Mouse (Mus musculus): Measurements from ENCODE around the gene Olfr1393. TPM values are rescaled to one million over a fixed set of nuclear protein-coding genes. Genes with fewer than 3 reads are reported as not detected.

The Olfr1393 gene
- polyA plus RNA-seq, 1 experiment from 2014 or later: not detected

GRCm38 (mm10) chr11:49248226-49248973, 29.7 kb upstream of the Olfr1393 start:
- H3K4me1 ChIP-seq (ENCODE audit: control insufficient read depth, insufficient read depth, low read length): peaks cover 16% of the 10 kb centered on the region; the same call in 1 of the 2 replicates
- peak; percentile 20 for DNase-seq (ENCODE audit: low spot score)
- H3K4me3 ChIP-seq (ENCODE audit: low read depth, low read length): no peak overlapping the region
- no peak for ATAC-seq (ENCODE audit: insufficient number of reproducible peaks, low FRiP score, low TSS enrichment, low read depth)
- no peak overlapping the region for H3K27ac ChIP-seq (replicated peaks; ENCODE audit: low read depth, low read length)
- H3K9me3 ChIP-seq (ENCODE audit: control insufficient read depth, low read length): no peaks in the 10 kb centered on the region
- no peaks in the 10 kb centered on the region for H3K27me3 ChIP-seq (ENCODE audit: control insufficient read depth, insufficient read depth, low read length)
- no peak overlapping the region for H3K9ac ChIP-seq (ENCODE audit: low read length)
- no peak overlapping the region for H3K4me2 ChIP-seq (ENCODE audit: low read depth, severe bottlenecking)
- 84% methylated on average over 6 of the region's 6 CpGs for WGBS
- H3K36me3 ChIP-seq (ENCODE audit: control insufficient read depth, insufficient read depth, low read length): no peaks in the 10 kb centered on the region

- Histone ChIP-seq H3K27ac (replicated peaks; ENCODE audit: low read depth, low read length) (no peak overlapping the region), H3K4me2 (ENCODE audit: low read depth, severe bottlenecking) (no peak overlapping the region), H3K9ac (ENCODE audit: low read length) (no peak overlapping the region), H3K27me3 (ENCODE audit: control insufficient read depth, insufficient read depth, low read length) (no peaks in the 10 kb centered on the region), H3K4me1 (ENCODE audit: control insufficient read depth, insufficient read depth, low read length) (peaks cover 16% of the 10 kb centered on the region; the same call in 1 of the 2 replicates), H3K9me3 (ENCODE audit: control insufficient read depth, low read length) (no peaks in the 10 kb centered on the region), H3K36me3 (ENCODE audit: control insufficient read depth, insufficient read depth, low read length) (no peaks in the 10 kb centered on the region), H3K4me3 (ENCODE audit: low read depth, low read length) (no peak overlapping the region)
- WGBS: 81% methylated on average over 6 of the region's 6 CpGs
- no peak for ATAC-seq (ENCODE audit: insufficient number of reproducible peaks, low FRiP score, low TSS enrichment, low read depth)
- peak; percentile 17 for DNase-seq (ENCODE audit: low spot score)
Measured at GRCm38 (mm10) chr11:49248974-49249700, 29.0 kb upstream of the Olfr1393 start.

GRCm38 (mm10) chr11:49249811-49250421, 28.2 kb upstream of the Olfr1393 start:
- peaks cover 11% of the 10 kb centered on the region; the same call in 1 of the 2 replicates for H3K4me1 ChIP-seq (ENCODE audit: control insufficient read depth, insufficient read depth, low read length)
- peak overlapping the region; percentile 77 for H3K4me3 ChIP-seq (ENCODE audit: low read depth, low read length)
- WGBS: 26% methylated on average over 10 of the region's 10 CpGs
- ATAC-seq (ENCODE audit: insufficient number of reproducible peaks, low FRiP score, low TSS enrichment, low read depth) (0 out of 2 replicates have a peak, but pooled peaks have one; percentile 19), DNase-seq (ENCODE audit: low spot score) (no peak)
- no peaks in the 10 kb centered on the region for H3K36me3 ChIP-seq (ENCODE audit: control insufficient read depth, insufficient read depth, low read length)
- no peaks in the 10 kb centered on the region for H3K9me3 ChIP-seq (ENCODE audit: control insufficient read depth, low read length)
- H3K9ac ChIP-seq (ENCODE audit: low read length): peak overlapping the region; percentile 93
- H3K27me3 ChIP-seq (ENCODE audit: control insufficient read depth, insufficient read depth, low read length): no peaks in the 10 kb centered on the region
- H3K4me2 ChIP-seq (ENCODE audit: low read depth, severe bottlenecking): peak overlapping the region; percentile 75
- peak overlapping the region; percentile 83; the same call in 1 of the 2 replicates for H3K27ac ChIP-seq (replicated peaks; ENCODE audit: low read depth, low read length)

GRCm38 (mm10) chr11:49250422-49251379, 27.4 kb upstream of the Olfr1393 start:
- peak overlapping the region; percentile 77 for H3K4me3 ChIP-seq (ENCODE audit: low read depth, low read length)
- H3K4me2 ChIP-seq (ENCODE audit: low read depth, severe bottlenecking): peak overlapping the region; percentile 75
- H3K4me1 ChIP-seq (ENCODE audit: control insufficient read depth, insufficient read depth, low read length): 0 out of 2 replicates have a peak, but pooled peaks cover 6% of the 10 kb centered on the region
- 2% methylated on average over 45 of the region's 45 CpGs for WGBS
- peak overlapping the region; percentile 93 for H3K9ac ChIP-seq (ENCODE audit: low read length)
- no peaks in the 10 kb centered on the region for H3K27me3 ChIP-seq (ENCODE audit: control insufficient read depth, insufficient read depth, low read length)
- H3K9me3 ChIP-seq (ENCODE audit: control insufficient read depth, low read length): no peaks in the 10 kb centered on the region
- ATAC-seq (ENCODE audit: insufficient number of reproducible peaks, low FRiP score, low TSS enrichment, low read depth) (peak; percentile 95), DNase-seq (ENCODE audit: low spot score) (peak; percentile 91)
- no peaks in the 10 kb centered on the region for H3K36me3 ChIP-seq (ENCODE audit: control insufficient read depth, insufficient read depth, low read length)
- H3K27ac ChIP-seq (replicated peaks; ENCODE audit: low read depth, low read length): peak overlapping the region; percentile 83

GRCm38 (mm10) chr11:49251380-49251761, 26.7 kb upstream of the Olfr1393 start:
- H3K36me3 ChIP-seq (ENCODE audit: control insufficient read depth, insufficient read depth, low read length): no peaks in the 10 kb centered on the region
- H3K9ac ChIP-seq (ENCODE audit: low read length): no peak overlapping the region
- peak overlapping the region; percentile 75 for H3K4me2 ChIP-seq (ENCODE audit: low read depth, severe bottlenecking)
- WGBS: 70% methylated on average over 7 of the region's 7 CpGs
- DNase-seq (ENCODE audit: low spot score): no peak
- no peaks in the 10 kb centered on the region for H3K27me3 ChIP-seq (ENCODE audit: control insufficient read depth, insufficient read depth, low read length)
- no peak for ATAC-seq (ENCODE audit: insufficient number of reproducible peaks, low FRiP score, low TSS enrichment, low read depth)
- no peak overlapping the region for H3K27ac ChIP-seq (replicated peaks; ENCODE audit: low read depth, low read length)
- H3K9me3 ChIP-seq (ENCODE audit: control insufficient read depth, low read length): no peaks in the 10 kb centered on the region
- 0 out of 2 replicates have a peak, but pooled peaks cover 6% of the 10 kb centered on the region for H3K4me1 ChIP-seq (ENCODE audit: control insufficient read depth, insufficient read depth, low read length)
- peak overlapping the region; percentile 77 for H3K4me3 ChIP-seq (ENCODE audit: low read depth, low read length)

GRCm38 (mm10) chr11:49252048-49252447, 26.1 kb upstream of the Olfr1393 start:
- Histone ChIP-seq H3K27ac (replicated peaks; ENCODE audit: low read depth, low read length) (no peak overlapping the region), H3K4me1 (ENCODE audit: control insufficient read depth, insufficient read depth, low read length) (0 out of 2 replicates have a peak, but pooled peaks cover 6% of the 10 kb centered on the region), H3K4me2 (ENCODE audit: low read depth, severe bottlenecking) (no peak overlapping the region), H3K36me3 (ENCODE audit: control insufficient read depth, insufficient read depth, low read length) (no peaks in the 10 kb centered on the region), H3K9me3 (ENCODE audit: control insufficient read depth, low read length) (no peaks in the 10 kb centered on the region), H3K4me3 (ENCODE audit: low read depth, low read length) (no peak overlapping the region), H3K27me3 (ENCODE audit: control insufficient read depth, insufficient read depth, low read length) (no peaks in the 10 kb centered on the region), H3K9ac (ENCODE audit: low read length) (no peak overlapping the region)
- DNase-seq (ENCODE audit: low spot score) (no peak), ATAC-seq (ENCODE audit: insufficient number of reproducible peaks, low FRiP score, low TSS enrichment, low read depth) (no peak)
- WGBS: 96% methylated on average over 5 of the region's 5 CpGs

GRCm38 (mm10) chr11:49253035-49253434, 25.1 kb upstream of the Olfr1393 start:
- no peak overlapping the region for H3K4me3 ChIP-seq (ENCODE audit: low read depth, low read length)
- ATAC-seq (ENCODE audit: insufficient number of reproducible peaks, low FRiP score, low TSS enrichment, low read depth): no peak
- WGBS: 96% methylated on average over 6 of the region's 6 CpGs
- H3K4me1 ChIP-seq (ENCODE audit: control insufficient read depth, insufficient read depth, low read length): 0 out of 2 replicates have a peak, but pooled peaks cover 6% of the 10 kb centered on the region
- H3K9me3 ChIP-seq (ENCODE audit: control insufficient read depth, low read length): no peaks in the 10 kb centered on the region
- no peak overlapping the region for H3K27ac ChIP-seq (replicated peaks; ENCODE audit: low read depth, low read length)
- no peak overlapping the region for H3K9ac ChIP-seq (ENCODE audit: low read length)
- no peaks in the 10 kb centered on the region for H3K36me3 ChIP-seq (ENCODE audit: control insufficient read depth, insufficient read depth, low read length)
- H3K27me3 ChIP-seq (ENCODE audit: control insufficient read depth, insufficient read depth, low read length): no peaks in the 10 kb centered on the region
- no peak overlapping the region for H3K4me2 ChIP-seq (ENCODE audit: low read depth, severe bottlenecking)
- no peak for DNase-seq (ENCODE audit: low spot score)

Measured in limb, embryonic 11.5 days (tissue).